Mouse (Mus musculus) yolk sac, embryonic 10.5 days (tissue): Measurements from ENCODE around the gene Slc34a3.
"Not testable (repeated sequence)": the region's sequence is repeated elsewhere in the genome, so short reads cannot be mapped to it uniquely, and the experiment has no call there.

Experiments
- DNase-seq: peaks from one replicate; pipeline ENCODE4 v3.0.0-alpha.2; 2017; ENCODE audit warnings: low spot score

The Slc34a3 gene

GRCm38 (mm10) chr2:25234050-25234449 is at the start of gene Slc34a3:
Gene Slc34a3, minus strand, starts transcription at chr2:25234364.
- no peak for DNase-seq

- no peak for DNase-seq
Measured at GRCm38 (mm10) chr2:25278928-25279882, 45.0 kb upstream of the Slc34a3 start.

GRCm38 (mm10) chr2:25273010-25273409 is 38.8 kb upstream of the Slc34a3 start:
- DNase-seq, result no peak

GRCm38 (mm10) chr2:25272515-25272914 is 38.4 kb upstream of the Slc34a3 start:
- no peak for DNase-seq

- DNase-seq, result peak; percentile 97
Measured at GRCm38 (mm10) chr2:25271827-25272511, 37.8 kb upstream of the Slc34a3 start, which contains the start of the genes Ssna1 and Anapc2. Gene Ssna1, minus strand, starts transcription at chr2:25272438. Gene Anapc2, plus strand, starts transcription at chr2:25272478.

- no peak for DNase-seq
Measured at GRCm38 (mm10) chr2:25267746-25268309, 33.7 kb upstream of the Slc34a3 start.

- no peak for DNase-seq
Measured at GRCm38 (mm10) chr2:25267241-25267640, 33.1 kb upstream of the Slc34a3 start.

- no peak for DNase-seq
Measured at GRCm38 (mm10) chr2:25266720-25267119, 32.6 kb upstream of the Slc34a3 start.

GRCm38 (mm10) chr2:25265897-25266656 is 31.9 kb upstream of the Slc34a3 start:
- DNase-seq, result no peak

GRCm38 (mm10) chr2:25264851-25265250 is 30.7 kb upstream of the Slc34a3 start:
- no peak for DNase-seq

GRCm38 (mm10) chr2:25264286-25264660 is 30.1 kb upstream of the Slc34a3 start:
- DNase-seq, result no peak

GRCm38 (mm10) chr2:25263623-25264285 is 29.6 kb upstream of the Slc34a3 start:
- DNase-seq, result no peak

GRCm38 (mm10) chr2:25262795-25263622 is 28.8 kb upstream of the Slc34a3 start:
- no peak for DNase-seq

- DNase-seq, result peak; percentile 94
Measured at GRCm38 (mm10) chr2:25262291-25262767, 28.2 kb upstream of the Slc34a3 start, which contains the start of gene Tprn. Gene Tprn, plus strand, starts transcription at chr2:25262618.

- DNase-seq, result peak; percentile 49
Measured at GRCm38 (mm10) chr2:25261870-25262269, 27.7 kb upstream of the Slc34a3 start.

GRCm38 (mm10) chr2:25258887-25259286 is 24.7 kb upstream of the Slc34a3 start:
- DNase-seq, result no peak

GRCm38 (mm10) chr2:25257250-25257649 is 23.1 kb upstream of the Slc34a3 start:
- not testable (repeated sequence) for DNase-seq

- DNase-seq, result not testable (repeated sequence)
Measured at GRCm38 (mm10) chr2:25256443-25257109, 22.4 kb upstream of the Slc34a3 start.

- DNase-seq, result peak; percentile 92
Measured at GRCm38 (mm10) chr2:25255284-25255779, 21.2 kb upstream of the Slc34a3 start, which contains the start of gene Tmem203. Gene Tmem203, plus strand, starts transcription at chr2:25255439.
